Mouse (Mus musculus) brown adipose tissue, adult 24 weeks (tissue): ENCODE results near the gene Olfr157. TPM values are rescaled to one million over a fixed set of nuclear protein-coding genes. Genes with fewer than 3 reads are reported as not detected.

Experiments used
- H3K27ac ChIP-seq: fragments of 200-500 bp; replicated peaks from 2 replicates; pipeline ENCODE4 v1.5.1; 2012; ENCODE audit warnings: low read depth, mild to moderate bottlenecking, low read length
- H3K4me1 ChIP-seq: fragments of 200-500 bp; 2 replicates; pipeline ENCODE4 v1.6.1; 2012; ENCODE audit warnings: low read length, mixed read lengths; ENCODE audit not compliant: control insufficient read depth, insufficient read depth, insufficient read length
- H3K4me3 ChIP-seq: fragments of 200-500 bp; 2 replicates; pipeline ENCODE4 v1.5.1; 2012; ENCODE audit warnings: low read depth, mild to moderate bottlenecking, low read length, moderate library complexity; ENCODE audit not compliant: insufficient read depth
- polyA plus RNA-seq: library from polyadenylated mRNA; stranded (reverse); fragments of >200 nt; gene quantifications from 2 replicates; pipeline ENCODE4 v1.2.4, GENCODE M21; 2012; ENCODE audit not compliant: missing spikeins, insufficient read depth, insufficient read length

Gene Olfr157
- polyA plus RNA-seq: not detected in 2 replicates

DNA sequence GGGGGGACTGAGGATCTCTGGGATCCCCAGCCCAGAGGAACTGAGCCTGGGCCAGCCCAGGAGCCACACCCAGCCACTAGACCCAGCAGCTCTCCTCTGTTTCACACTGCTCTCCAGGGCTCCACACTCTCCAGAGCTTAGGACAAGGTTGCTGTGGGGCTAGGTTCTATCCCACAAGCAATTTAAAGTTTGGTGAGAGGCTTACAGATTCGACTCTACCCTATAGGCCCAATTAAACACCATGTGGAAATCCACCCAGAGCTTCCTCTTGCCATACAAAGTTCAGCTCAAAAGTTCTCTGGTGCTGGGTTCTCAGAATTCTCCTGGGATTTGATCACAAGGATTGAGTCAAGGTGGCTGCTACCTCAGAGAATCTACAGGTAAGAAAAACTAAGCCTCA, at the start of gene Olfr157:
Olfr157 (minus strand) TSS at position 101 of the 400 bp plus-strand sequence.
- H3K27ac ChIP-seq: no peak within 1 kb of the TSS
- no peak within 1 kb of the TSS for H3K4me3 ChIP-seq
- H3K4me1 ChIP-seq: peaks cover 8% of the 10 kb centered on the region; the same call in 1 of the 2 replicates

GRCm38 (mm10) chr4:43884196-43884595, 44.2 kb upstream of the Olfr157 start:
- Histone ChIP-seq H3K27ac (no peak overlapping the region), H3K4me1 (no peaks in the 10 kb centered on the region), H3K4me3 (no peak overlapping the region)

GRCm38 (mm10) chr4:43879566-43879965, 39.6 kb upstream of the Olfr157 start:
- Histone ChIP-seq H3K27ac (no peak overlapping the region), H3K4me1 (no peaks in the 10 kb centered on the region; the same call in 1 of the 2 replicates), H3K4me3 (no peak overlapping the region)

GRCm38 (mm10) chr4:43878121-43878776, 38.2 kb upstream of the Olfr157 start:
- no peaks in the 10 kb centered on the region; the same call in 1 of the 2 replicates for H3K4me1 ChIP-seq
- no peak overlapping the region for H3K27ac ChIP-seq
- H3K4me3 ChIP-seq: no peak overlapping the region

GRCm38 (mm10) chr4:43877230-43877629, 37.2 kb upstream of the Olfr157 start:
- Histone ChIP-seq H3K4me1 (no peaks in the 10 kb centered on the region; the same call in 1 of the 2 replicates), H3K4me3 (no peak overlapping the region), H3K27ac (no peak overlapping the region)

DNA sequence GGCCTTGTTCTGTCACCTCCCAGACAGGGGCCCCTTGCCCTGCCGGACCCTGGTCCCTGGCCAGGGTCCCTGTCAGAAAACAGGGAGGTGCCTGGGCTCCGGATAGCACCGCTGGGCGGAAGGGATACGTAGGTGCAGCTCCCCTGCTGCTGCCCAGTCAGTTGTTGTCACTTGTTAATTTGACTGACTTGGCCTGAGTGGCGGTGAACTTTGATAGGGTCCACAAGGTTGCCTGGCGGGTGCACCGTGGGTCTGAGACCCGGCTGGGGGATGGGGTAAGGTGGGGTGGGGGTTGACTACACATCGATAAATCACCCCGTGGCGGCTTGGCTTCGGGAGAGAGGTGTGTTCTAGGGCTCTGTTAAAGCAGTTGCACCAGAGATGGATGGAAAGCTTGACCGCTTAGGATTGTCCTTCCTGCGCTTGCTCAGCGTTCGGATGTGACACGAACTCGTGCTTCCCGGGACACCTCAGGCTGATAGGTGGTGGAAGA, 36.0 kb upstream of the Olfr157 start:
- no peaks in the 10 kb centered on the region; the same call in 1 of the 2 replicates for H3K4me1 ChIP-seq
- no peak overlapping the region for H3K27ac ChIP-seq
- H3K4me3 ChIP-seq: peak overlapping the region; percentile 65

DNA sequence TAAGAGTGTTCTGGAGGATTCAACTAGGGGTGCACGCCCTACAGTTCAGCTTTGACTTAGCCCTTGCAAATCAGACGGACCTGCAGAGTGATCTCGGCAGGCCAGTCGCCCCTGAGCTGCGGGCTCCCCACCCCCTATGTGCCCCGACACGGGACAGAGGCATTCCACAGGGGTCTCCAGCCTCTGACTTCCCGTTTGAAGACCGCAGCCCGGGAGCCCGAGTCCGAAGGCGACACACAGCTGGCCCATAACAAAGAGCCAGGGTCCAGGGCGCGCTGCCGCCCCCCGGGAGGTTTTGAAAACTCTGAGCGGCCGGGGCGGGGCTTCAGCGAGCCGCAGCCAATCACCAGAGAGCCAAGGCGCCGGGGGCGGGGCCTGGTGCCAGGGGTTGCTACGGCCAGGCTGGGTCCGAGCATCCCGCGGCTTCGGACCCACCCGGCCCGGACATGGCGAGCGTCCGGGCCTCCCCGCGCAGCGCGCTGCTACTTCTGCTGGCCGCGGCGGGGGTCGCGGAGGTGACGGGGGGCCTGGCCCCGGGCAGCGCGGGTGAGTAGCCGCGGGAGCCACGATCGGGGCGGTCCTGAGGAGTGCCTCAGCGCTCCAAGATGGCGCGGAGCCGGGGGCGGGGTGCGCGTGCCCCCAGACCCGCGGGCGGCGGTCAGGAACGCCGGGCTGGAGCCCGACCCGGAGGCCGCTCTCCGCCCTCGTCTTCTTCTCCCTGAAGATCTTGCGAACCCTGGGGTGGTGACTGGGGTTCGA, 35.3 kb upstream of the Olfr157 start, which contains the start of gene Reck:
Reck (plus strand) TSS at position 371 of the 759 bp plus-strand sequence.
- Histone ChIP-seq H3K27ac (no peak within 1 kb of the TSS), H3K4me3 (peak within 1 kb of the TSS; percentile 65), H3K4me1 (no peaks in the 10 kb centered on the region; the same call in 1 of the 2 replicates)

DNA sequence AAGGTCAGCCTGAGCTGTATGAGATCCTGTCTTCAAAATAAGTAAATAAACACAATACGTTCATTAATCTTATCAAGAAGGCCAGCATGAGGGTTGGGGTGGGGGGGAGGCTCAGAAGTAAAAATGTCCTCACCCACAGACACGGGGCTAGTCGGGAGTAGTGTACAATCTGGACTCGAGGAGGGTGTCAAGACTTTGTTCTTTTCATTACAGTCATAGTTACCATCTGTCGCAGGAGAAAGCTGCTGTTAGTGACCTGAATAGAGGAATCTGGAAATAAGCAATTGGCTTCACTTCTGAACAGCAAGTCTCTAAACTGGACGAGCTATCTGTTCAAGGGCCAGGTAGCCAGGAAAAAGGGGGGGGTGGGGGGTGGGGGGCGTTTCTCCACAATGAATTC, 34.5 kb upstream of the Olfr157 start:
- H3K4me3 ChIP-seq: no peak overlapping the region
- no peak overlapping the region for H3K27ac ChIP-seq
- no peaks in the 10 kb centered on the region; the same call in 1 of the 2 replicates for H3K4me1 ChIP-seq

- Histone ChIP-seq H3K27ac (no peak overlapping the region), H3K4me1 (no peaks in the 10 kb centered on the region), H3K4me3 (no peak overlapping the region)
These were observed 29.8 kb upstream of the Olfr157 start for GRCm38 (mm10) chr4:43869821-43870220.

GRCm38 (mm10) chr4:43863298-43863697, 23.3 kb upstream of the Olfr157 start:
- no peak overlapping the region for H3K27ac ChIP-seq
- H3K4me1 ChIP-seq: no peaks in the 10 kb centered on the region
- no peak overlapping the region for H3K4me3 ChIP-seq

DNA sequence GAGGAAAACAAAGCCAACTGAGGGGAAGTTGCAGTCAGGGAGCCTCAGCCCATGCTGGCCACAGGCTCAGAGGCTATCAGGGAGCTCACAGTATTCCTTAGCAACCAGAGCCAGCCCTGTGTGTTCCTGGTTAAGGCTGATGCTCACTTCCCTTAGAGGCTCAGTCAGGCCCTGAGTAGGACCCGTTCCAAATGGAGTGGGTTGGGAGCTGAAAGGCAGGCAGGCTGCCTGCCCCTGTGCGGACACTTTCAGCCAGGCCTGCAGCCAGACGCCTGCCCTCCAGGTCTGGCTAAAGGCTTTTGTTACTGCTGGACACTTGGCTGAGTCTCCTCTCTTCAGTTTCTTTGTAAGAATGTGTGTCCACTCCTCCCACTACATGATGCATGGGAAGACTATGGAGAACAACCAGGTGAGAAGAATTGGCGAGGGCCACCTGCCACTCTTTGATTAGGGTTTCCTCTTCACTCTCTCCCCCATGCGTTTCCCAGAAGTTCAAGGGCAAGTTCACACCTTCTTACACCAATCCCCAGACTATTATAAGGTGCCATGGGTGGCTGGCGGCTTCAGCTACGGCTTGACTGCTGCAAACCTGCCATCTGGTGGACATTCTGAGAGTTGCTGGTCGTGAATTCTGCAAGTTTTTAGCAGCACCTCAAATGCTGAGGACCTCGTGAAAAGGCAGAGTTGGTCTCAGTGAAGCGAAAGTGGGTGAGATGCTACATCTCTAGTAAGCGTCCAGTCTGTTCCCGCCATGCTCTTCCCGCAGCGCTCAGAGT, 20.9 kb upstream of the Olfr157 start:
- Histone ChIP-seq H3K27ac (no peak overlapping the region), H3K4me1 (no peaks in the 10 kb centered on the region), H3K4me3 (no peak overlapping the region)

- Histone ChIP-seq H3K27ac (no peak overlapping the region), H3K4me1 (no peaks in the 10 kb centered on the region), H3K4me3 (no peak overlapping the region)
These were observed 19.9 kb upstream of the Olfr157 start for GRCm38 (mm10) chr4:43859886-43860285.

DNA sequence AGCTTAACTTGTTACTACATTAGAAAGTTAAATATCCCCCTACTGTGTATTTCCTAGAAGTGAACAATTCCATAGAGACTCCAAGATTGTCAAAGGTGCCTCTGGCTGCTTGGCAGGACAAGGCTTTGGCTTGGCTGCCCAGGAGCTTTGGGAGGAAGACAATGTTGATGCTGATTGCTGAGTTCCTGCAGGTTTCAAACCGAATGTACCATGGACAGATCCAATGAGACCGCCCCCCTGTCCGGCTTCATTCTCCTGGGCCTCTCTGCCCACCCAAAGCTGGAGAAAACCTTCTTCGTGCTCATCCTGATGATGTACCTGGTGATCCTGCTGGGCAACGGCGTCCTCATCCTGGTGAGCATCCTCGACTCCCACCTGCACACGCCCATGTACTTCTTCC, 14.1 kb upstream of the Olfr157 start:
- Histone ChIP-seq H3K4me3 (no peak overlapping the region), H3K27ac (no peak overlapping the region), H3K4me1 (no peaks in the 10 kb centered on the region)

DNA sequence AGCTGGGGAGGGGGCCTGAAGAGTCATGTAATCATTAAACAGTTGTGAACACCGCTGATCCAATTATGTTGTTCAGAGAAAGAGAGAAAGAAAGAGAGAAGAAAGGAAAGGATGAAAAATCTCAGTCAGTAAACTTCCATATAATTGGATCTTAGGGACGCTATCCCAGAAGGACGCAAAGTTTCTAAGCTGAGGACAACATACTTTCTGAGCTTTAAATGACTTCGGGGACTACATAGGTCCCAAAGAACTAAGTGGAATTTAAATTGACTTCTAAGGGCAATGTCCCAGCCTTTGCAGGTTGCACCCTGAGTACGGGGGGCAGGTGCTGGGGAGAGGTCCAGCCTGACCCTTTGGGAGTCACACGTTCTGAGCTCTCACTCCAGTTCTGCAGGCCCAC, 11.3 kb upstream of the Olfr157 start, which contains the start of gene Olfr155:
Olfr155 (plus strand) TSS at position 301 of the 400 bp plus-strand sequence.
- H3K27ac ChIP-seq: no peak within 1 kb of the TSS
- no peak within 1 kb of the TSS for H3K4me3 ChIP-seq
- no peaks in the 10 kb centered on the region for H3K4me1 ChIP-seq

DNA sequence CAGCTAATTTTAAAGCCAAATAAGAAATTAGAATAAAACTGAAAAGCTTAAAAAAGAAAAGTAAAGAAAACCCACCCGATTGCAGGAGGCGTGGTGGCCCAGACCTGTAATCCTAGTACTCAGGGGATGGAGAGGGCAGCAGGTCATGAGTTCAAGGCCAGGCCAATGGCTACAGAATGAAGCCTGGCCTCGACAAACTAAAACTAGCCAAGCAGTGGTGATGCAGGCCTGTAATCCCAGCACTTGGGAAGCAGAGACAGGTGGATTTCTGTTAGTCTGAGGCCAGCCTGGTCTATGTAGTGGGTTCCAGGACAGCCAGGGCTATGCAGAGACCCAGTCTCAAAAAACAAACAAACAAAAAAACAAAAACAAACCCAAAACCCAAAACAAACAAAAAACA, 1.7 kb downstream of the Olfr157 start:
- Histone ChIP-seq H3K4me1 (peaks cover 8% of the 10 kb centered on the region; the same call in 1 of the 2 replicates), H3K27ac (no peak overlapping the region), H3K4me3 (no peak overlapping the region)
